Mouse (Mus musculus) forebrain, embryonic 10.5 days (tissue): ENCODE data around the gene Ager. TPM values are rescaled to one million over a fixed set of nuclear protein-coding genes. Genes with fewer than 3 reads are reported as not detected.

Experiments
- DNase-seq: peaks from one replicate; pipeline ENCODE4 v3.0.0-alpha.2; 2017; ENCODE audit warnings: low spot score; ENCODE audit errors: extremely low spot score
- H3K27ac ChIP-seq: fragments of 300-500 bp; sonication (generic); 2 replicates; pipeline ENCODE4 v1.5.1; 2016; ENCODE audit warnings: mild to moderate bottlenecking
- H3K27me3 ChIP-seq: fragments of 300-500 bp; sonication (generic); 2 replicates; pipeline ENCODE4 v1.6.1; 2016; ENCODE audit warnings: mild to moderate bottlenecking; ENCODE audit not compliant: poor library complexity, severe bottlenecking
- H3K36me3 ChIP-seq: fragments of 300-500 bp; sonication (generic); replicated peaks from 2 replicates; pipeline ENCODE4 v1.6.1; 2016; ENCODE audit warnings: mild to moderate bottlenecking, moderate library complexity
- H3K4me1 ChIP-seq: fragments of 300-500 bp; sonication (generic); 2 replicates; pipeline ENCODE4 v1.6.1; 2016
- H3K4me3 ChIP-seq: fragments of 300-500 bp; sonication (generic); 2 replicates; pipeline ENCODE4 v1.5.1; 2016; ENCODE audit warnings: mild to moderate bottlenecking, moderate library complexity
- H3K9me3 ChIP-seq: fragments of 300-500 bp; sonication (generic); 2 replicates; pipeline ENCODE4 v1.6.1; 2016; ENCODE audit warnings: mild to moderate bottlenecking, moderate library complexity
- WGBS: fragments of 180-500 bp; shearing (Covaris S2); methylation state at CpG from one replicate; pipeline ENCODE4 v1.1.7; 2016; 5-methylcytosine and 5-hydroxymethylcytosine counted together
- polyA plus RNA-seq: library from polyadenylated mRNA; unstranded; fragments of >200 nt; fragmentation: Nextera tagmentation; extraction: Ambion mirVana; gene quantifications from 2 replicates; pipeline ENCODE4 v1.2.1, GENCODE M21; 2016

Gene Ager
- polyA plus RNA-seq, 1 experiment from 2014 or later, result 2.3 TPM

GRCm38 (mm10) chr17:34586796-34587422 lies 10.8 kb upstream of the Ager start:
- under 1% methylated on average over 38 of the region's 38 CpGs for WGBS
- Histone ChIP-seq H3K4me1 (peaks cover 76% of the 10 kb centered on the region), H3K27me3 (no peaks in the 10 kb centered on the region), H3K9me3 (no peaks in the 10 kb centered on the region), H3K36me3 (no peaks in the 10 kb centered on the region), H3K27ac (peak overlapping the region; percentile 98), H3K4me3 (peak overlapping the region; percentile 78)
- DNase-seq, result peak; percentile 93

GRCm38 (mm10) chr17:34587423-34587811 lies 10.2 kb upstream of the Ager start:
- peak; percentile 94 for DNase-seq
- Histone ChIP-seq H3K27me3 (no peaks in the 10 kb centered on the region), H3K27ac (peak overlapping the region; percentile 98), H3K36me3 (no peaks in the 10 kb centered on the region), H3K9me3 (no peaks in the 10 kb centered on the region), H3K4me1 (peaks cover 82% of the 10 kb centered on the region), H3K4me3 (peak overlapping the region; percentile 78)
- under 1% methylated on average over 49 of the region's 50 CpGs for whole genome bisulfite sequencing

DNA sequence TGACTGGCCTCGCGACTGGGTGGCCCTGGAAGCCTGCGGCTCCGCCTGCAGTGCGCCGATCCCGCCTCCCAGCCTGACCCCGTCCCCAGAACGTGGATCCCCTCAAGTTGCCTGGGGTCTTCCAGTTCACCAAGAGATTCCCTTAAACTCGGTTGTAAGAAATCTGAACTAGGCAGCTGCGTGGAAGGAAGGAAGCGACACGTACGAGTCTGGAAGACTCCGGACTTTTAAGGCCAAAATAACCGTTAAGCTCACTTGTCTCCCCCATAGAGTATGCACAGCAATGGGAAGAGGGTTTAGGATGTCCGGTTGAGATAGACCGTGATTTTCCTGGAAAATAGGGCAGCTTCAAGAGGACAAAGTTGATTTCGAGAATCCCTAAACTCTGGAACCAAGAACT lies 9.8 kb upstream of the Ager start:
- no peaks in the 10 kb centered on the region for H3K9me3 ChIP-seq
- WGBS, result 4% methylated on average over 19 of the region's 19 CpGs

GRCm38 (mm10) chr17:34588767-34589166 lies 8.9 kb upstream of the Ager start:
- WGBS, result 70% methylated on average over 3 of the region's 3 CpGs
- Histone ChIP-seq H3K4me1 (peaks cover 95% of the 10 kb centered on the region), H3K27ac (peak overlapping the region; percentile 100; the same call in 1 of the 2 replicates)

More for the DNA sequence above, 9.8 kb upstream of the Ager start:
- Histone ChIP-seq H3K4me3 (peak overlapping the region; percentile 78), H3K27ac (peak overlapping the region; percentile 98), H3K36me3 (no peaks in the 10 kb centered on the region), H3K27me3 (no peaks in the 10 kb centered on the region), H3K4me1 (peaks cover 86% of the 10 kb centered on the region)
- DNase-seq, result no peak

DNA sequence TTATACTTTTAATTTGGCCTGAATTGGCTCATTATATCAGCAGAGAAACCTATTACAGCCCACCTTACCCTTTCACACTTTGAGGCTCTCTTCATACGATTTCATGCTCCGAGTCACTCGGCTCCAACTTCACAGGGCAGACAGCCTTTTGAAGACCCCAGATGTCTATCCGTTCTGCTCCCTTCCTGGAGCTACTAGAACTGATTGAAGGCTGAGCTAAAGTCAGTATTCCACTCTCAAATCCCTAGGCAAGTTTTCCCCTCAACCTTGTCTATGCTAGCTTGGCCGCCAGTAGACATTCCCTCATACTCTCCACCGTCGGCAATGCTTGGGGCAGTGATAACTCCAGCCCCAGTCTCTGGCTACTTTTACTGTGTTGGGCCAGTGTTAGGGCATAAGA lies 8.5 kb upstream of the Ager start:
- Histone ChIP-seq H3K27me3 (no peaks in the 10 kb centered on the region), H3K9me3 (no peaks in the 10 kb centered on the region), H3K4me1 (peaks cover 99% of the 10 kb centered on the region), H3K27ac (peak overlapping the region; percentile 100), H3K4me3 (peak overlapping the region; percentile 94; the same call in 1 of the 2 replicates), H3K36me3 (peaks cover 6% of the 10 kb centered on the region)
- 52% methylated on average over 7 of the region's 7 CpGs for WGBS
- DNase-seq, result no peak

More at GRCm38 (mm10) chr17:34588767-34589166, 8.9 kb upstream of the Ager start:
- no peak for DNase-seq
- Histone ChIP-seq H3K4me3 (peak overlapping the region; percentile 94; the same call in 1 of the 2 replicates), H3K27me3 (no peaks in the 10 kb centered on the region), H3K9me3 (no peaks in the 10 kb centered on the region), H3K36me3 (peaks cover 2% of the 10 kb centered on the region)

- Histone ChIP-seq H3K9me3 (no peaks in the 10 kb centered on the region), H3K36me3 (peaks cover 11% of the 10 kb centered on the region), H3K27ac (peak within 1 kb of the TSS; percentile 100), H3K4me1 (peaks cover 100% of the 10 kb centered on the region), H3K27me3 (no peaks in the 10 kb centered on the region), H3K4me3 (peak within 1 kb of the TSS; percentile 94)
- WGBS, result 33% methylated on average over 7 of the region's 7 CpGs
- DNase-seq, result no peak
Measured at GRCm38 (mm10) chr17:34589681-34590101, 8.0 kb upstream of the Ager start, which contains the start of gene Gpsm3. Gpsm3 (plus strand) TSS chr17:34589806.

DNA sequence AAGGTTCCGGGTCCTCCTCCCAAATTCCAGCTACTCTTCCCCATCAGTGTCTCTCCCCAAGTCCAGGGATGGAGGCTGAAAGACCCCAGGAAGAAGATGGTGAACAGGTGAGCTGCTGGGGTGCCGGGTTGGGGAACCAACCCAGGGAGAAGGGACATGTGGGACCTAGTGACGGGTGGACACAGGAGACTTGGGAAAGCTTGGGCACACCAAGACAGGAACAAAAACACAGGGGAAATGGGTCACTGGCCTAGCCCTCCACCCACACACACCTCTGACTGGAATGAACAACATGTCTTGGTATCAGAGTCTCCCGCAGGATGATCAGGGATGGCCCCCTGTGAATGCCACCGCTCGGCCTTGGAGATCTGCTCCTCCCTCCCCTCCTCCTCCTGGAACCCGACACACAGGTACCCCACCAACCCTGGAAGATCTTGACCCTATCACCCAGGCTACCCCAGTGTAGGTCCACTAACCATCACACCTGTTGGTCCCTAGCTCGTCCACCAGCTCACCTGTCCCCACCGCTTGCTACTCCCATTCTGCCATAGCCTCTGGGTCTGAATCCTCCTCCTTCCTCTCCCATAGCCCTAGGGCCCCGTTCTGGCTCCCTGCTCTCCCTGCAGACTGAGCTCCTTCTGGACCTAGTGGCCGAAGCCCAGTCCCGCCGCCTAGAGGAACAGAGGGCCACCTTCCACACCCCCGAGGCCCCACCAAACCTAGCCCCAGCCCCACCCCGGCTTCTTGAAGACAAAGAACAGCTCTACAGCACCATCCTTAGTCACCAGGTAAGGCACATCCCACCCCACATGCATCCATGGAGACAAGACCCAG lies 7.3 kb upstream of the Ager start:
- WGBS, result 63% methylated on average over 15 of the region's 15 CpGs
- H3K4me3 ChIP-seq, result peak overlapping the region; percentile 94
- peaks cover 18% of the 10 kb centered on the region for H3K36me3 ChIP-seq
- no peak for DNase-seq
- no peaks in the 10 kb centered on the region for H3K27me3 ChIP-seq
- no peaks in the 10 kb centered on the region for H3K9me3 ChIP-seq
- peak overlapping the region; percentile 100 for H3K27ac ChIP-seq
- H3K4me1 ChIP-seq, result peaks cover 100% of the 10 kb centered on the region

DNA sequence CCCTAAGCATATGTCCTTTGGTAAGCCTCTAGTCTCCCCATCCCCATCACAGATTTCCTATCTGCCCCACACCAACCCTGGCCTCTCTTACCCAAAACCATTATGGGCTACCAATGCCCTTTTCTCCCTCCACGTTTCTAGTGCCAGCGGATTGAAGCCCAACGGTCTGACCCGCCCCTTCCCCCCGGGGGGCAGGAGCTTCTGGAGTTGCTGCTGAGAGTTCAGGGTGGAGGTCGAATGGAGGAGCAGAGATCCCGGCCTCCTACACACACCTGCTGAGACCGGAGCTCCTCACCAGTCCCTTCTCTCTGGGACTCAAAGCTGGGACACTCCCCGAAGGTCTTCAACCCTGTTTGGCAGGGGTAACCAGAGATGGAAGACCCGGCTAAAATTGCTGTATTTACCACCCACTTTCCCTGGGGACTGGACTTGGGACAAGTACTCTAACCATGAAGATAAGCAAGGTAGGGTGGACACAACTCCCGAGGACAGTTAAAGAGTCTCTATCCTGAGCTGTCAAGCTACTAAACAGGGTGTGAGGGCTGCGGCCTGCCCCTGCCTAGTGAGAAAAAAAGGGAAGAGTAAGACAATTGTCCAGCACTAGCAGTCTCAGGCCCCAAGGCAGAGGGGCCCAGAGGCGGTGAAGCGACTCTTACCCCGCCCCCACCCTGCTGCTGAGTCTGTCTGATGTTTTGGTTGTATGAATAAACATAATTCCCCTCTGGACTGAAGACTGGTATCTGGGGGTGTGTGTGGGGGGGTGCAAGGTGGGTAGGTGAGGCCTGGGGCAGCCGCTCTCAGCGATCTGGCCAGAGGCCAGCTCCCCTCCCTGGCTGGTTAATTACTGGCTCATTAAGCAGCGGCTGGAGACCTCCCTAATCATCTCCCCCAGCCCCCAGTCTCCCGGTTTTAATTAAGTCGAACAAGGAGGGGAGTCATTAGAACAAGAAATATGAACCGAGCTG lies 6.4 kb upstream of the Ager start, which contains the start of gene Pbx2:
Gene Pbx2, plus strand, starts transcription at position 238 of the 965 bp plus-strand sequence.
- WGBS, result 2% methylated on average over 21 of the region's 21 CpGs
- Histone ChIP-seq H3K9me3 (no peaks in the 10 kb centered on the region), H3K4me3 (peak within 1 kb of the TSS; percentile 94), H3K27me3 (no peaks in the 10 kb centered on the region), H3K27ac (peak within 1 kb of the TSS; percentile 100), H3K4me1 (peaks cover 100% of the 10 kb centered on the region), H3K36me3 (peaks cover 27% of the 10 kb centered on the region)
- DNase-seq, result peak; percentile 43

- no peaks in the 10 kb centered on the region for H3K9me3 ChIP-seq
- under 1% methylated on average over 33 of the region's 35 CpGs for WGBS
- H3K4me1 ChIP-seq, result peaks cover 99% of the 10 kb centered on the region
- H3K36me3 ChIP-seq, result peaks cover 32% of the 10 kb centered on the region
- peak overlapping the region; percentile 94 for H3K4me3 ChIP-seq
- H3K27me3 ChIP-seq, result no peaks in the 10 kb centered on the region
- peak overlapping the region; percentile 100 for H3K27ac ChIP-seq
- peak; percentile 94 for DNase-seq
Measured at GRCm38 (mm10) chr17:34591994-34592375, 5.7 kb upstream of the Ager start.

DNA sequence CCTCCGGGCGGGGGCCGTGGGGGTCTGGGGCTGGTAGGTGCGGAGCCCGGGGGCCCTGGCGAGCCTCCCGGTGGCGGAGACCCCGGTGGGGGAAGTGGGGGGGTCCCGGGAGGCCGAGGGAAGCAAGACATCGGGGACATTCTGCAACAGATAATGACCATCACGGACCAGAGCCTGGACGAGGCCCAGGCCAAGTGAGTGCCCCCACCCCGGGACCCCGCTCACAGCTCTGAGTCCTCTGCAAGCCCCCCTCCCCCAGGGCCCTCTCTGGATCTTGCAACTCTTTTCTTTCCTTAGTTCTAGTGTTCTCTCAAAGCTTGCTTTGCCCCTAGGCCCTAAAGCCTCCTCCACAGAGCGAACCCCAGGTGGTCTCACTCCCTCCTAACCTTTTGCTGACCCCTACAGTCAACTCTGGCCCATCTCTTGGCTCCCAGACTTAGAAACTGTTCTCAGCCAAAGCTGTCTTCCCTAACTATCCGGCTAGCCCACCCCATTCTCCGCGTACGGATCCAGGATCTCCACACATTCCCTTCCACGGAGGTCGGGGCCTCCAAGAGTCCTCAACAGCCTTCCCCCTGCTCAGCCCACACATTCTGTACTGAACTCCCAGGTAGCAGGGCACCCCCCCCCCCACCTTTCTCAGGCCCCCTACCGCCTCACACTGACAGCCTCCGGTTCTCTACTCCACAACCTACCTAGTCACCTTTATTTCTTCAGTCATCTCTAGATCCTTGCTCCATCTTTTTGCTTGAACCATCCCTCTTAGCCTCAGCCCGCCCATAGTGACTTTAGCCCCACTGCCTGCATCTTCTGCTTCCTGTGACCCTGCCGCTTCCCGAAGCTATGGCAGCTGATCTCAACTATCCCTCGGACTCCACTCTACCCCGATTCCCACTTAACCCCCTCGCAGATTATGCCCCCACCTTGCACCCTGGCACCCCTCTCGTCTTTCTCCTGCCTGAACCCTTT lies 4.8 kb upstream of the Ager start:
- H3K27ac ChIP-seq, result peak overlapping the region; percentile 100
- H3K27me3 ChIP-seq, result no peaks in the 10 kb centered on the region
- no peaks in the 10 kb centered on the region for H3K9me3 ChIP-seq
- peak overlapping the region; percentile 94 for H3K4me3 ChIP-seq
- peak; percentile 58 for DNase-seq
- peaks cover 97% of the 10 kb centered on the region for H3K4me1 ChIP-seq
- H3K36me3 ChIP-seq, result peaks cover 32% of the 10 kb centered on the region
- WGBS, result 3% methylated on average over 31 of the region's 32 CpGs

DNA sequence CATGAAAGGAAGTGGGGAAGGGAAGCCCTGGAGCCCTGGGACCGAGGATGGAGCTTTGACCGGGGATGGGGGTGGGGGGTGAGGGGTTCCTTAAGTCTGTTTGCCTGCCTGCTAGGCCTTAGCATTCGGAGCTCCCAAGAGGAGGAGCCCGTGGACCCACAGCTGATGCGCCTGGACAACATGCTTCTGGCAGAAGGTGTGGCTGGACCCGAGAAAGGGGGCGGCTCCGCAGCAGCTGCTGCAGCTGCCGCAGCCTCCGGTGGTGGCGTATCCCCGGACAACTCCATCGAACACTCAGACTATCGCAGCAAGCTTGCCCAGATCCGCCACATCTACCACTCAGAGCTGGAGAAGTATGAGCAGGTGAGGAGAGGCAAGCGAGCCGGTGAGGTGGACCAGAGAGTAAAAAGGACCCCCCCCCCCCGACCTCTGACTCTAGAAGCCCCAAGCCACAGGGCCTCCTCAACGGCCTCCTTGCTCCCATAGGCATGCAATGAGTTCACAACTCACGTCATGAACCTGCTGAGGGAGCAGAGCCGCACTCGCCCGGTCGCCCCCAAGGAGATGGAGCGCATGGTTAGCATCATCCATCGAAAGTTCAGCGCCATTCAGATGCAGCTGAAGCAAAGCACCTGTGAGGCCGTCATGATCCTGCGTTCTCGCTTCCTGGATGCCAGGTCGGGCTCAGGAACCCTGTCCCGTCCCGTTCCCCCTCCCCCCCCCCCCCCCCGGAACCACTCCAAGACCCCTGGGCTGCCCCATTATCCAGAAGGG lies 3.7 kb upstream of the Ager start:
- DNase-seq, result no peak
- peaks cover 94% of the 10 kb centered on the region for H3K4me1 ChIP-seq
- WGBS, result 58% methylated on average over 34 of the region's 34 CpGs
- no peaks in the 10 kb centered on the region for H3K9me3 ChIP-seq
- H3K27me3 ChIP-seq, result no peaks in the 10 kb centered on the region
- H3K27ac ChIP-seq, result peak overlapping the region; percentile 100
- peak overlapping the region; percentile 94 for H3K4me3 ChIP-seq
- peaks cover 32% of the 10 kb centered on the region for H3K36me3 ChIP-seq
